Mouse (Mus musculus) limb, embryonic 14.5 days (tissue): ENCODE measurements at regions not wholly inside any gene's neighbourhood (a gene's known extent, or its start where the extent isn't known, plus 50 kb on each side); places are given as distances from the start of the nearest gene placed in this dataset.
A peak's percentile ranks its signal among the peaks of the same experiment; 100 is the strongest.

ENCODE experiments used
- ATAC-seq: fragments of 200-750 bp; cut with Nextera tagmentation; 2 replicates; pipeline ENCODE4 v1.8.0; 2017; ENCODE audit warnings: low read depth, moderate number of reproducible peaks, moderate TSS enrichment; ENCODE audit not compliant: low FRiP score
- DNase-seq: peaks from one replicate; pipeline ENCODE4 v3.0.0-alpha.2; 2015; ENCODE audit warnings: low spot score
- H3K27ac ChIP-seq: fragments of 300-500 bp; sonication (generic); replicated peaks from 2 replicates; pipeline ENCODE4 v1.5.1; 2014; ENCODE audit warnings: low read depth, mild to moderate bottlenecking, low read length, moderate library complexity, mixed read lengths
- H3K27me3 ChIP-seq: fragments of 300-500 bp; sonication (generic); 2 replicates; pipeline ENCODE4 v1.6.1; 2014; ENCODE audit warnings: low read length, mixed read lengths; ENCODE audit not compliant: control insufficient read depth, insufficient read depth
- H3K36me3 ChIP-seq: fragments of 300-500 bp; sonication (generic); 2 replicates; pipeline ENCODE4 v1.6.1; 2014; ENCODE audit warnings: mild to moderate bottlenecking, low read length, moderate library complexity, mixed read lengths; ENCODE audit not compliant: control insufficient read depth, insufficient read depth
- H3K4me1 ChIP-seq: fragments of 300-500 bp; sonication (generic); 2 replicates; pipeline ENCODE4 v1.6.1; 2014; ENCODE audit warnings: antibody characterized with exemption, low read length, mixed read lengths; ENCODE audit not compliant: control insufficient read depth, insufficient read depth
- H3K4me2 ChIP-seq: fragments of 300-500 bp; sonication (generic); replicated peaks from 2 replicates; pipeline ENCODE4 v1.6.1; 2014; ENCODE audit warnings: low read depth, mild to moderate bottlenecking, low read length, moderate library complexity; ENCODE audit not compliant: severe bottlenecking
- H3K4me3 ChIP-seq: fragments of 300-500 bp; sonication (generic); replicated peaks from 2 replicates; pipeline ENCODE4 v1.5.1; 2014; ENCODE audit warnings: low read length
- H3K9ac ChIP-seq: fragments of 300-500 bp; sonication (generic); 2 replicates; pipeline ENCODE4 v1.6.1; 2014; ENCODE audit warnings: mild to moderate bottlenecking, low read depth, low read length, moderate library complexity; ENCODE audit not compliant: severe bottlenecking
- H3K9me3 ChIP-seq: fragments of 300-500 bp; sonication (generic); 2 replicates; pipeline ENCODE4 v1.6.1; 2016; ENCODE audit warnings: low read length; ENCODE audit not compliant: control insufficient read depth
- POLR2A ChIP-seq: fragments of 200-500 bp; IDR thresholded peaks from 2 replicates; pipeline ENCODE4 v1.8.0; 2012; ENCODE audit warnings: inconsistent platforms, mild to moderate bottlenecking, moderate library complexity, borderline replicate concordance; ENCODE audit not compliant: insufficient read depth, insufficient read length; ENCODE audit errors: extremely low read depth
- WGBS: fragments of 180-500 bp; shearing (Covaris S2); extraction: QIAGEN DNeasy Blood & Tissue Kit; methylation state at CpG from one replicate; pipeline ENCODE4 v1.1.7; 2014; 5-methylcytosine and 5-hydroxymethylcytosine counted together

DNA sequence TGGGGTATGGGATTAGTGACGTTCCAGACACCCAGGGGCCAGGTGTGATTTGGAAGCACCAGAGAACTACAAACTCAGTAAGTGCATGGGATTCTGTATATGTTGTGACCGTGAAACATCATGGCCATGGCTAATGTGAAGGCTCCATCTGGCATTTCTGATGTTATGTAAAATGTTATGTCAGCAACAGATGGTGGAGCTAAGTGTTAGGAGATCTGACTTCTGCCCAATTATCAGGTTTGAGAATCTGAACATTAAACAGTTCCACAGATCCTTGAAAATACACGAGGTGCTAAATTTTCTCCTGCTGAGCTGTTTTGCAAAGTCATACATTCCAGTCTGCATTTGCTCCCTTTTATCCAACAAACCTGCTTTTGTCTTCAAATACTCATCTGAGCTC lies 223.6 kb upstream of the Egfl6 start:
- Histone ChIP-seq H3K4me1 (no peaks in the 10 kb centered on the region), H3K4me3 (no peak overlapping the region), H3K9ac (no peak overlapping the region), H3K4me2 (no peak overlapping the region), H3K27me3 (no peaks in the 10 kb centered on the region; the same call in 1 of the 2 replicates), H3K36me3 (no peaks in the 10 kb centered on the region), H3K9me3 (no peaks in the 10 kb centered on the region), H3K27ac (no peak overlapping the region)
- WGBS, result 61% methylated on average over 3 of the region's 3 CpGs
- DNase-seq (no peak), ATAC-seq (no peak)
- no peak for TF ChIP-seq POLR2A

DNA sequence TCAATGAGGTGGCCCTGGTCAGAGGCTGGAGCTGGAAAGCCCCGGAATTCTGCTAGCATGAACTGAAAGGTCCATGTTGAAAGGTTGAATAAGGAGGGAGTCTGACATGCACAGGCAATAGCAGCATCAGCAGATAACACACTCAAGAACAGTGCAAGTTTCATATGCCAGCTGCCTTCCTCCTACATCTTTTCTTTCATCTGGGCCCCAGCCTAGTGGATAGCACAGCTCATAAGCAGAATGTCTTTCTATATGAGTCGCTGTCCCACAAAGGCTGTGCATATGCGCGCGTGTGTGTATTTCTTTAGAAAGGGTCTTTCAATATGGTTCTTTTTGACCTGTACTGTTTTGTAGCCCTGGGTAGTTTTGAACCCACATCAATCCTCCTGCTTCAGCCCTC lies 222.7 kb upstream of the Egfl6 start:
- WGBS, result 87% methylated on average over 5 of the region's 5 CpGs
- Histone ChIP-seq H3K9me3 (no peaks in the 10 kb centered on the region), H3K4me1 (no peaks in the 10 kb centered on the region), H3K27ac (no peak overlapping the region), H3K4me2 (no peak overlapping the region), H3K36me3 (no peaks in the 10 kb centered on the region), H3K4me3 (no peak overlapping the region), H3K9ac (no peak overlapping the region), H3K27me3 (no peaks in the 10 kb centered on the region; the same call in 1 of the 2 replicates)
- no peak for TF ChIP-seq POLR2A
- no peak for ATAC-seq
- DNase-seq, result no peak

DNA sequence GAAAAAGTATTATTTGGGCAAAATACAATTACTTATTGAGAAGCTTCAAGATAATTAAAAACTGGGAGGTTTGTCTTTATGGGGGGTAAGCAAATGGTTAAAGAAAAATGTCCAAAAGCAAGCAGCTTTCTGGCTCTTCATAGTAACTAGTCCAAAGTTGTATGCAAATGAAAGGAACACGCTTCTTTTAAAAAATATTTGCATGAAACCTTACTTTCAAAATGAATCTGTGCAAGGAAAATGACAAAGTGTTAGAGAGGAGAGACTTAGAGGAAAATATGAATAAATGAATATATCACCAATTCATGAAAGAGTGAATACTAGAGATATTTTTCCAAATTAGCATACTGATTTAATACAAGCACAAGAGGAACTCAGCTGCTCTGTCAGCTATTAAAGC lies 220.4 kb upstream of the Egfl6 start:
- TF ChIP-seq POLR2A, result no peak
- no peak for DNase-seq
- no peak overlapping the region for H3K27ac ChIP-seq
- no peaks in the 10 kb centered on the region for H3K4me1 ChIP-seq
- no peaks in the 10 kb centered on the region for H3K9me3 ChIP-seq
- H3K27me3 ChIP-seq, result no peaks in the 10 kb centered on the region; the same call in 1 of the 2 replicates
- no peaks in the 10 kb centered on the region for H3K36me3 ChIP-seq
- no peak overlapping the region for H3K4me3 ChIP-seq
- 68% methylated on average over 1 of the region's 1 CpGs for WGBS
- H3K9ac ChIP-seq, result no peak overlapping the region
- no peak overlapping the region for H3K4me2 ChIP-seq
- no peak for ATAC-seq

DNA sequence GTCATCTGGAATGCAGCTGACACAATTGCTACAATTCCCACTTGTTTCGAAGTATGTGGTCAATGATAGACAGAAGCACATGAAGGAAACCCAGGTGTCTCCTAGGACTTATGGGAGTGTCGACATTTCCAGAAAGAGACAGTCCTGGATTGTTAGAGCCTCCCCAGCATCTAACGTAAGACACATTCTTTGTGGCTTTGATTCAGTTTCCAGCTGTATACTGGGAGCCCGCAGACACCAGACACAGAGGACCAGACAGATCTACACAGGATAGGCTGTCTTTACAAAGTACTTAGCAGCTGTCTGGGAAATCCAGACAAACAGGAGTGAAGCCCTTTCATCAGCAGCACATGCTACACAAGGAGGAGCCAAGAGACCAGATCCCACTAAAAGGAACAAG lies 220.0 kb upstream of the Egfl6 start:
- no peak overlapping the region for H3K4me3 ChIP-seq
- H3K4me2 ChIP-seq, result no peak overlapping the region
- no peaks in the 10 kb centered on the region; the same call in 1 of the 2 replicates for H3K27me3 ChIP-seq
- H3K36me3 ChIP-seq, result no peaks in the 10 kb centered on the region
- ATAC-seq, result peak; percentile 84
- DNase-seq, result peak; percentile 44
- no peak overlapping the region for H3K9ac ChIP-seq
- TF ChIP-seq POLR2A, result no peak
- no peak overlapping the region for H3K27ac ChIP-seq
- no peaks in the 10 kb centered on the region for H3K4me1 ChIP-seq
- no peaks in the 10 kb centered on the region for H3K9me3 ChIP-seq
- 53% methylated on average over 4 of the region's 4 CpGs for WGBS

DNA sequence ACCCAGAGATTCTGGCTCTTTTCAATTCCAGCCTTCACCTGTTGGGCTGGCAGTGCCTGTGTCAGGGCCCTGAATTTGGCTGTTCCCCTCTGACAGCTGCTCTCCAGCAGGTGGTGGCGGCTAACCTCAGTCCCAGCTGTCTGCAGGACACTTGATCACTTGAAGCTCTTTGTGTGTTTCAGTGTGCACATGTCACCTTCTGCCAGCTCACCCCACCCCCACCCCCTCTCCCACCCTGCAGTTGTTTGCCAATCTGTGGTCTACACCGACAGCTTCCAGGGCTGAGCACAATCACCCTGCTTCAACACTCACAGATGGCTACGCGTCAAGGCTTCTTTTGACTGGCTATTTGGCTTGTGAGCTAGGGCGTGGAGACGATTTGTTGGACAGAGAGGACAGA lies 217.7 kb upstream of the Egfl6 start:
- no peaks in the 10 kb centered on the region for H3K9me3 ChIP-seq
- DNase-seq (peak; percentile 26), ATAC-seq (peak; percentile 80)
- no peak overlapping the region for H3K9ac ChIP-seq
- H3K27ac ChIP-seq, result no peak overlapping the region
- no peak for TF ChIP-seq POLR2A
- no peaks in the 10 kb centered on the region for H3K36me3 ChIP-seq
- no peaks in the 10 kb centered on the region for H3K4me1 ChIP-seq
- no peak overlapping the region for H3K4me2 ChIP-seq
- WGBS, result 76% methylated on average over 5 of the region's 6 CpGs
- no peaks in the 10 kb centered on the region for H3K27me3 ChIP-seq
- no peak overlapping the region for H3K4me3 ChIP-seq

DNA sequence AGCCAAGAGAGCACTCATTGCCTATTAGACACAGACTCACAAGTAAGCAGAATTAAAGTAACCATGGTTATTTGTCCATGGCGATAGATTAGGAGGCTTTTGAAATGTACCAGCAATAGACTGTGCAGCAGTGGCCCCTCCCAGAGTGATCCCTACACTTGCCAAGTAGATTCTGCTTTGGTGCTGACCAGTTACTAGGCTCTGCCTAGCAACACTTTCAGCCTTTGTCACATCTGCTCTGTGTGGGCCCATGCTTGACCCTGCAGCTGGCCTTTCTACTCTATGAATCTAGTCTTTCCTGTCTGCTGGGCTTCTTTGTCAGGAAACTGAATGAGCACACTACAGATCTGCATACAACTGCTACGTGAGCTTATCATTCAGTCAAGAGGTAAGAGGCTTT lies 215.5 kb upstream of the Egfl6 start:
- DNase-seq, result no peak
- TF ChIP-seq POLR2A, result no peak
- Histone ChIP-seq H3K27me3 (no peaks in the 10 kb centered on the region), H3K27ac (no peak overlapping the region), H3K4me2 (no peak overlapping the region), H3K4me3 (no peak overlapping the region), H3K36me3 (no peaks in the 10 kb centered on the region), H3K4me1 (no peaks in the 10 kb centered on the region), H3K9me3 (no peaks in the 10 kb centered on the region), H3K9ac (no peak overlapping the region)
- 72% methylated on average over 2 of the region's 2 CpGs for WGBS
- ATAC-seq, result no peak
